Mouse (Mus musculus): Measurements from ENCODE around the gene Fbxo36. TPM values are rescaled to one million over a fixed set of nuclear protein-coding genes. Genes with fewer than 3 reads are reported as not detected.

Fbxo36 gene
- polyA plus RNA-seq, 1 experiment from 2014 or later: 8.1 TPM

- Histone ChIP-seq H3K9ac (replicated peaks; ENCODE audit: low read depth, low read length) (no peak overlapping the region), H3K36me3 (ENCODE audit: control insufficient read depth, insufficient read depth, low read length) (no peaks in the 10 kb centered on the region), H3K4me2 (replicated peaks; ENCODE audit: low read depth, low read length) (no peak overlapping the region), H3K27me3 (ENCODE audit: control insufficient read depth, insufficient read depth, low read length) (no peaks in the 10 kb centered on the region), H3K4me3 (ENCODE audit: low read depth, low read length) (no peak overlapping the region), H3K27ac (ENCODE audit: low read length) (no peak overlapping the region), H3K9me3 (ENCODE audit: control insufficient read depth, low read depth, low read length) (no peaks in the 10 kb centered on the region), H3K4me1 (ENCODE audit: control insufficient read depth, insufficient read depth, low read length) (no peaks in the 10 kb centered on the region)
- 95% methylated on average over 7 of the region's 7 CpGs for WGBS
- no peak for ATAC-seq (ENCODE audit: insufficient number of reproducible peaks, insufficient read depth, low FRiP score, low read depth)
Measured at GRCm38 (mm10) chr1:84849804-84850203, 10.2 kb downstream of the Fbxo36 start.

GRCm38 (mm10) chr1:84850471-84850870, 10.8 kb downstream of the Fbxo36 start:
- no peaks in the 10 kb centered on the region for H3K27me3 ChIP-seq (ENCODE audit: control insufficient read depth, insufficient read depth, low read length)
- H3K4me1 ChIP-seq (ENCODE audit: control insufficient read depth, insufficient read depth, low read length): no peaks in the 10 kb centered on the region
- H3K9me3 ChIP-seq (ENCODE audit: control insufficient read depth, low read depth, low read length): no peaks in the 10 kb centered on the region
- no peak overlapping the region for H3K4me3 ChIP-seq (ENCODE audit: low read depth, low read length)
- H3K9ac ChIP-seq (replicated peaks; ENCODE audit: low read depth, low read length): no peak overlapping the region
- H3K27ac ChIP-seq (ENCODE audit: low read length): no peak overlapping the region
- ATAC-seq (ENCODE audit: insufficient number of reproducible peaks, insufficient read depth, low FRiP score, low read depth): no peak
- no peak overlapping the region for H3K4me2 ChIP-seq (replicated peaks; ENCODE audit: low read depth, low read length)
- WGBS: 91% methylated on average over 7 of the region's 7 CpGs
- H3K36me3 ChIP-seq (ENCODE audit: control insufficient read depth, insufficient read depth, low read length): no peaks in the 10 kb centered on the region

- Histone ChIP-seq H3K27me3 (ENCODE audit: control insufficient read depth, insufficient read depth, low read length) (no peaks in the 10 kb centered on the region), H3K9me3 (ENCODE audit: control insufficient read depth, low read depth, low read length) (no peaks in the 10 kb centered on the region), H3K9ac (replicated peaks; ENCODE audit: low read depth, low read length) (no peak overlapping the region), H3K4me2 (replicated peaks; ENCODE audit: low read depth, low read length) (no peak overlapping the region), H3K36me3 (ENCODE audit: control insufficient read depth, insufficient read depth, low read length) (no peaks in the 10 kb centered on the region), H3K4me1 (ENCODE audit: control insufficient read depth, insufficient read depth, low read length) (no peaks in the 10 kb centered on the region), H3K4me3 (ENCODE audit: low read depth, low read length) (no peak overlapping the region), H3K27ac (ENCODE audit: low read length) (no peak overlapping the region)
- 0 out of 2 replicates have a peak, but pooled peaks have one; percentile 74 for ATAC-seq (ENCODE audit: insufficient number of reproducible peaks, insufficient read depth, low FRiP score, low read depth)
- 27% methylated on average over 9 of the region's 9 CpGs for WGBS
Measured at GRCm38 (mm10) chr1:84851512-84852235, 12.0 kb downstream of the Fbxo36 start.

GRCm38 (mm10) chr1:84853721-84854120, 14.1 kb downstream of the Fbxo36 start:
- H3K27ac ChIP-seq (ENCODE audit: low read length): no peak overlapping the region
- ATAC-seq (ENCODE audit: insufficient number of reproducible peaks, insufficient read depth, low FRiP score, low read depth): no peak
- 89% methylated on average over 1 of the region's 1 CpGs for WGBS
- no peak overlapping the region for H3K4me2 ChIP-seq (replicated peaks; ENCODE audit: low read depth, low read length)
- H3K4me1 ChIP-seq (ENCODE audit: control insufficient read depth, insufficient read depth, low read length): no peaks in the 10 kb centered on the region
- no peaks in the 10 kb centered on the region for H3K27me3 ChIP-seq (ENCODE audit: control insufficient read depth, insufficient read depth, low read length)
- no peaks in the 10 kb centered on the region for H3K36me3 ChIP-seq (ENCODE audit: control insufficient read depth, insufficient read depth, low read length)
- no peaks in the 10 kb centered on the region for H3K9me3 ChIP-seq (ENCODE audit: control insufficient read depth, low read depth, low read length)
- no peak overlapping the region for H3K4me3 ChIP-seq (ENCODE audit: low read depth, low read length)
- H3K9ac ChIP-seq (replicated peaks; ENCODE audit: low read depth, low read length): no peak overlapping the region

- H3K4me2 ChIP-seq (replicated peaks; ENCODE audit: low read depth, low read length): no peak overlapping the region
- no peaks in the 10 kb centered on the region for H3K27me3 ChIP-seq (ENCODE audit: control insufficient read depth, insufficient read depth, low read length)
- no peaks in the 10 kb centered on the region for H3K36me3 ChIP-seq (ENCODE audit: control insufficient read depth, insufficient read depth, low read length)
- no peak overlapping the region for H3K4me3 ChIP-seq (ENCODE audit: low read depth, low read length)
- H3K27ac ChIP-seq (ENCODE audit: low read length): no peak overlapping the region
- H3K4me1 ChIP-seq (ENCODE audit: control insufficient read depth, insufficient read depth, low read length): no peaks in the 10 kb centered on the region
- 81% methylated on average over 2 of the region's 2 CpGs for WGBS
- no peak overlapping the region for H3K9ac ChIP-seq (replicated peaks; ENCODE audit: low read depth, low read length)
- H3K9me3 ChIP-seq (ENCODE audit: control insufficient read depth, low read depth, low read length): no peaks in the 10 kb centered on the region
- no peak for ATAC-seq (ENCODE audit: insufficient number of reproducible peaks, insufficient read depth, low FRiP score, low read depth)
Measured at GRCm38 (mm10) chr1:84854966-84855365, 15.3 kb downstream of the Fbxo36 start.

GRCm38 (mm10) chr1:84855756-84856155, 16.1 kb downstream of the Fbxo36 start:
- ATAC-seq (ENCODE audit: insufficient number of reproducible peaks, insufficient read depth, low FRiP score, low read depth): no peak

GRCm38 (mm10) chr1:84859597-84859996, 20.0 kb downstream of the Fbxo36 start:
- 86% methylated on average over 6 of the region's 6 CpGs for WGBS
- no peak for ATAC-seq (ENCODE audit: insufficient number of reproducible peaks, insufficient read depth, low FRiP score, low read depth)
- Histone ChIP-seq H3K27ac (ENCODE audit: low read length) (no peak overlapping the region), H3K4me1 (ENCODE audit: control insufficient read depth, insufficient read depth, low read length) (no peaks in the 10 kb centered on the region), H3K4me2 (replicated peaks; ENCODE audit: low read depth, low read length) (no peak overlapping the region), H3K9ac (replicated peaks; ENCODE audit: low read depth, low read length) (no peak overlapping the region), H3K36me3 (ENCODE audit: control insufficient read depth, insufficient read depth, low read length) (no peaks in the 10 kb centered on the region), H3K27me3 (ENCODE audit: control insufficient read depth, insufficient read depth, low read length) (no peaks in the 10 kb centered on the region), H3K9me3 (ENCODE audit: control insufficient read depth, low read depth, low read length) (no peaks in the 10 kb centered on the region), H3K4me3 (ENCODE audit: low read depth, low read length) (no peak overlapping the region)

More at GRCm38 (mm10) chr1:84855756-84856155, 16.1 kb downstream of the Fbxo36 start:
- H3K27me3 ChIP-seq (ENCODE audit: control insufficient read depth, insufficient read depth, low read length): no peaks in the 10 kb centered on the region
- H3K4me3 ChIP-seq (ENCODE audit: low read depth, low read length): no peak overlapping the region
- no peak overlapping the region for H3K9ac ChIP-seq (replicated peaks; ENCODE audit: low read depth, low read length)
- H3K4me1 ChIP-seq (ENCODE audit: control insufficient read depth, insufficient read depth, low read length): no peaks in the 10 kb centered on the region
- no peak overlapping the region for H3K27ac ChIP-seq (ENCODE audit: low read length)
- no peaks in the 10 kb centered on the region for H3K36me3 ChIP-seq (ENCODE audit: control insufficient read depth, insufficient read depth, low read length)
- no peaks in the 10 kb centered on the region for H3K9me3 ChIP-seq (ENCODE audit: control insufficient read depth, low read depth, low read length)
- 76% methylated on average over 2 of the region's 2 CpGs for WGBS
- no peak overlapping the region for H3K4me2 ChIP-seq (replicated peaks; ENCODE audit: low read depth, low read length)

- no peaks in the 10 kb centered on the region for H3K36me3 ChIP-seq (ENCODE audit: control insufficient read depth, insufficient read depth, low read length)
- no peaks in the 10 kb centered on the region for H3K4me1 ChIP-seq (ENCODE audit: control insufficient read depth, insufficient read depth, low read length)
- WGBS: 70% methylated on average over 10 of the region's 10 CpGs
- H3K27me3 ChIP-seq (ENCODE audit: control insufficient read depth, insufficient read depth, low read length): no peaks in the 10 kb centered on the region
- no peak overlapping the region for H3K4me3 ChIP-seq (ENCODE audit: low read depth, low read length)
- no peak overlapping the region for H3K27ac ChIP-seq (ENCODE audit: low read length)
- ATAC-seq (ENCODE audit: insufficient number of reproducible peaks, insufficient read depth, low FRiP score, low read depth): no peak
- no peak overlapping the region for H3K4me2 ChIP-seq (replicated peaks; ENCODE audit: low read depth, low read length)
- H3K9ac ChIP-seq (replicated peaks; ENCODE audit: low read depth, low read length): no peak overlapping the region
- H3K9me3 ChIP-seq (ENCODE audit: control insufficient read depth, low read depth, low read length): no peaks in the 10 kb centered on the region
Measured at GRCm38 (mm10) chr1:84860360-84861254, 21.0 kb downstream of the Fbxo36 start.

Data from stomach, embryonic 14.5 days (tissue).